Mouse (Mus musculus) C2C12 (cell line): Measurements from ENCODE around the gene Aar2. TPM values are rescaled to one million over a fixed set of nuclear protein-coding genes. Genes with fewer than 3 reads are reported as not detected.
A peak's percentile ranks its signal among the peaks of the same experiment; 100 is the strongest.

Experiments
- H3K27me3 ChIP-seq: one replicate; pipeline ENCODE4 v1.6.1; 2011; ENCODE audit not compliant: control insufficient read depth, insufficient read depth, insufficient read length
- H3K36me3 ChIP-seq: one replicate; pipeline ENCODE4 v1.6.1; 2011; ENCODE audit not compliant: control insufficient read depth, insufficient read depth
- H3K4me3 ChIP-seq: one replicate; pipeline ENCODE4 v1.5.1; 2011; ENCODE audit warnings: mild to moderate bottlenecking, control low read depth; ENCODE audit not compliant: poor library complexity, insufficient read depth, severe bottlenecking
- H3K79me2 ChIP-seq: one replicate; pipeline ENCODE4 v1.6.1; 2011; ENCODE audit not compliant: control insufficient read depth, insufficient read depth
- H3K79me3 ChIP-seq: one replicate; pipeline ENCODE4 v1.6.1; 2011; ENCODE audit warnings: low read depth, control low read depth
- H3ac ChIP-seq: one replicate; pipeline ENCODE3; 2011; ENCODE audit warnings: low read depth; ENCODE audit not compliant: control insufficient read depth, insufficient read length
- CEBPB ChIP-seq: IDR thresholded peaks from one replicate; pipeline ENCODE4 v1.6.1; 2011; ENCODE audit warnings: low read depth, mild to moderate bottlenecking, control low read depth, moderate library complexity
- MYOG ChIP-seq: IDR thresholded peaks from one replicate; pipeline ENCODE4 v1.6.1; 2011; ENCODE audit not compliant: control insufficient read depth, insufficient read length; ENCODE audit errors: extremely low read depth
- polyA plus RNA-seq: library from polyadenylated mRNA; unstranded; fragments of >200 nt; fragmentation: generic; extraction: Trizol; gene quantifications from one replicate; pipeline ENCODE4 v1.2.1, GENCODE M21; 2012; ENCODE audit warnings: missing spikeins

Aar2 gene
- polyA plus RNA-seq, 1 experiment = 20.5 TPM

DNA sequence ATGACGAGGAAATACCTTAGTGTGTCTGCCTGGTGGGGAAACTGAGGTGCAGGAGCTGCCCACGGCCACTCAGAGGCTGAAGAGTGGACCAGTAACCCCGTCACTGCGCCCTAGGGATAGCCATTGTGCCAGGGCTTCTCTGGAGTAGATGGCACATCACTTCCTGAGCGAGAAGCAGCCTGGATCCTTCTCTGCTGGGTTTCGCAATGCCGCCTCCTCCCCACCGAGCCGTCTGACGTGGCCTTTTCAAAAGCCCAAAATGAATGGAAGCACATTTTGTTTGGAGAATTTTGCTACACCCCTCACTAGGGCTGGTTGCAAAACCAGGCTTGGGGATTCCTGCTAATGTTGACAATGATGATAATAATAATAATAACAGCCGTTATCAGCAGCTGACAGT lies 70.2 kb downstream of the Aar2 start:
- TF ChIP-seq CEBPB = peak; percentile 87
- TF ChIP-seq MYOG = no peak
- Histone ChIP-seq H3K4me3 (no peak overlapping the region), H3K27me3 (peaks cover 97% of the 10 kb centered on the region)

More for the DNA sequence above, 70.2 kb downstream of the Aar2 start:
- Histone ChIP-seq H3ac (no peak overlapping the region), H3K79me2 (no peaks in the 10 kb centered on the region), H3K79me3 (no peaks in the 10 kb centered on the region), H3K36me3 (no peaks in the 10 kb centered on the region)

Other genes with a start within 250 kb of the Aar2 start
- gene Cnbd2, start 235.3 kb upstream of the Aar2 start, polyA plus RNA-seq = 1.7 TPM
- gene Scand1, start 234.9 kb upstream of the Aar2 start, polyA plus RNA-seq = 140 TPM
- gene Epb41l1, start 126.7 kb upstream of the Aar2 start, polyA plus RNA-seq = 37.8 TPM
- gene Dlgap4, start 66.1 kb downstream of the Aar2 start, polyA plus RNA-seq = 40.7 TPM
- 954 TPM for gene Myl9, start 227.8 kb downstream of the Aar2 start, polyA plus RNA-seq